Mouse (Mus musculus): Measurements from ENCODE around the gene Acss1.

The Acss1 gene

DNA sequence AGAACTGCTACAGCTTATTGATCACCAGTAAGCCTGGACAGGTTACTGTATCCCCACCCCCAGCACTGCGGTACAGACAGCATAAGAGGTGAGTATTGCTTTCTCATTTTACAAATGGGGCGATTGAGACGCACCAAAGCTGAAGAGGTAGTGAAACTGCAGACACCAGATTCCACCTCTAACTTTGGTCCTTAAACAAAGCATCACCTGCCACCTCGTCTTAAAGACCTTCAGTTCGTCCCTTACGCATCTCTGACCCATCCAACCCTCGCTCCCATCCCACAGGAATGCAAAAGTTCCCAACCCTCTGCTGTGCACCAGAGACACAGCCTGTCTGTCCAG is 1.6 kb downstream of the Acss1 start:
- no peak for DNase-seq (ENCODE audit: low read depth, low spot score)

DNA sequence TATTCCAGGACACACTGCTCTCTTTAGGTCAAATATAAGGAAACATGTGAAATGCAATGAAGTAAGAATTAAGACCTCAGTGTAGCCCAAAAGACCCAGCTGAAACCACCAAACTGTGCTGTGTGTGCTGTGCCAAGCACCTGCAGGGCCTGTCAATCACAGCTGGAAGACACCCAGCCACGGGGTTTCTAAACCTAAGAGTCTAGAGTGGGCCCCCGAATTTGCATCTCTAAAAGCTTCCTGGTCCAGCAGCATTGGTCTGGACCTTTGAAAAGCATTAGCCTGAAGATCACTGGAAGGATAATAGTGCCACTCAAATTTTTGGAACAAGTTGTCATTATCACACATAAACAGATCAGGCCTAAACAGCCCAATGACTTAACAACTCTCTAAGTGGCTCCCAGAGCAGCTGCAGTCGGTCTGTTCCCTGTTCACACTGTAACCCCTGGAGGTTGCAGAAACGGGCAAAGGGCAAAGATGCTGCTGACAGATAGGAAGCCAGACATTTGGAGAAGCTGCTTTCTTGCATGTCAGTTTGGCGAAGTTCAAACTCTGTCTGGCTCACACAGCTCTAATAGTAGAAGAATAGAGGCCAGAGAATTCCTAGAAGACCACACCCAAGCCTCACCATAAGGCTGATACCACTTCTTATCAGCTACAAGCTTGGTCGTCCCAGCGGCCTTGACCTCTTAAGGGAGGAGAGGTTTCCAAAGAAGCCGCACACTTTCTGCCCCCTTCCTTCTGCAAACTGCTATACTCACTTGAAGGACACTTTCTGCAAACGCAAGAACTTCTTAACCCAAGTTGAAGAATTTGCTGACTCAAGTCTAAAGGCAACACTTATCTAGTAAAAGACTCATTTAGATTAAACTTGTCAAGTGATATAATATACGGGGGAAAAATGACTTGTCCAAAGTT is 2.5 kb downstream of the Acss1 start:
- no peak for DNase-seq (ENCODE audit: low read depth, low spot score)

- no peak for DNase-seq (ENCODE audit: low read depth, low spot score)
These were observed 3.3 kb downstream of the Acss1 start for GRCm38 (mm10) chr2:150665006-150665405.

DNA sequence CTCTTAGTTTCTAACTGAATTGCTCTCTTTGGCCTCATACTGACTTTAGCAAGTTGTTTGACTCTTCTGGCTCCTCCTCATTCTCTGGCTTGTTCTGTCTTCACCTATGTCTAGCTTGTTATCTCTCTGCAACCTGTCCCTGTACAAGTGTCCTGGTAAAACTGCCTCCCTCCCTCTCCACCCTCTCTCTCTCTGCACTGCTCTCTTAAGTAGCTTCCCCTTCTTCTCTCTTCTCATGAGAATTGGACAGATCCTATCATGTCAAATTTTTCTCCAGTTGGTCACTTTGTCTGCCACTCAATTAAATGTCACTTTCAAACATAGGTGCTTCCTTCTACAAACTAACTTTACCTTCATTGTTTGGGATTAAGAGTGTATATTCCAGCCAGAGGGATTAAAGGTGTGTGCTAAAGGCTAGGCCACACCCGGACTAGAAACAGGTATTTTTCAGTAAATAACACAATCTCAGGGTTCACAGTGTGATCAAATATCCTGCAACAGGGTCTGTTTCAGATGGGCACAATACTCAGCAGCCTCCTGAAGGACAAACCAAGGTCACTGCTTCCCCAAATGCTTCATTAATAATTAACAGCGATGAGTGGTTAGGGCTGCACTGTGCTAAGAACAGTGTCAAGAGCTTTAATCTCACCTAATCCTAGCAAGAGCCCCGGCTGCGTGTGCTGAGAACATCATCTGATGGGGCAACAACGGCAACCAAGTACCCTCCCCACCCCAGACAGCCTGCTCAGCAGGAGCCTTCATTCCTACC is 4.0 kb downstream of the Acss1 start:
- no peak for DNase-seq (ENCODE audit: low read depth, low spot score)

GRCm38 (mm10) chr2:150663255-150663654 is 5.0 kb downstream of the Acss1 start:
- no peak for DNase-seq (ENCODE audit: low read depth, low spot score)

DNA sequence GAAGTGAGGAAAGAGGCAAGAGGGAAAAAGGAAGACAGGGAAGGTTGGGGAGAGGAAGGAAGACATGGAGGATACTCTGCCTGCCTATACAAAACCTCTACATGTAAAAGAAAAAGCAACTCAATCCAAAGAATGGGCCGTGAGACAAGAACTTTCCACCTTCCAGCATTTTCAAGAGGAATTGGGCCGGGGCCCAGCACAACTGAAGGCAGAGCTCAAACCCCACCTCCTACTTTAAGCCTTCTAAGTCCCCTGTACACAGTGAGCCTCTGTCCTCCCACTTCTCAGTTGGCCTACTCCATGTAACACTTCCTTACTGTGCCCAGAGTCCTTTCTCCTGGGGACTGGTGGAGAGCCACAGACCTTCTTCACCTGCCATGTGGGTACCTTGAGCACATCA is 6.3 kb downstream of the Acss1 start:
- no peak for DNase-seq (ENCODE audit: low read depth, low spot score)

DNA sequence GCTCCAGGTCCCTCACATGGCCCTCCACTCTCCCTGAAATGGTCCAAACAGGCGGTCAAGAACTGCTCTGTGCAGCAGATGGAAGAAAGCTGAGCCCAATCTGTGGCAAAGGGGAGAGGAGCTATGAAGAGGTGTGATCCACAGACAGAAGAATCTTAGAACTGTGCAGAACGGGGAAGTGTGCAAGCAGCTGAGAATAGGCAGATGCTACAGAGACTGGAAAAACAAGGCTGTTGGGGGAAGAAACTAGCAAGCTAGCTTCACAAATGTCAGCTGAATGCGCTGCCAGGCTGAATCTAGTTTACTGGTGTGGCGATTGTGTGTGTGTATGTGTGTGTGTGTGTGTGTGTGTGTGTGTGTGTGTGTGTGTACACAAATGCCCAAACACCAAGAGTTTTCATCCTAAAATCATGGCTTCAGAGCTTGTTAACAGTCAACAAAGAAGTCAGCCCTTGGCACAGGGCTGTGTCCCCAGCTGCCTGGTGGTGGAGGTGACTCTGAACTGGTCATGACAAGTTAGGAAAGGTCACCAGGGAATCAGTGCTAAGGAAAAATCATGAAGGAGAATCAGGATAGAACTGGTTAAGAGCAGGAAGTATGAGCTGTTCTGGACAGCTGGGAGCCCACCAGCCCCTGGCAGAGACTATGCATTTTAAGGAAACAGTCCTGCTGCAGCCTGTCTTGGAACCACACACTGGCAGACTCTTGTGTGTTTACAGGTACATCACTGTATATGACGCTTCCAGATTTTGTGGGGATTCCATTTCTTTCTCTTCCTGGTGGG is 7.4 kb downstream of the Acss1 start:
- no peak for DNase-seq (ENCODE audit: low read depth, low spot score)

DNA sequence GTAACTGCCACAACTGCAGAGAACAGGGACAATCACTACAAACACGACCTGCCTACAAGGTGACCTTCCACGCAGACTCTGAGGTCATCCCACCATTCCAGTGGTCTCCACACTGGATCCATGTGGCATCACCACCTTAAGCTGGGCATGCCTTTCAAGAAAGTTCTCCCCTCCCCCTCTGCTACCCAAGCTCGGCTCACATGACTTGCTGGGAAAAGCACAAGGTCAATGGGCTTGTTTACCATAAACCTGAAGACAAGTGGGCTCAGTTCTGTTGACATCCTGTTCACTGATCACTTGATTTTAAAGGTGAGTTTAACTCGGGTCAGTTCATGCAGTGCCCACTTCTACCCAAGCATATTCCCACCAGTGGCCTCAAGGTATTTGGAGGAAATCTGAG is 8.3 kb downstream of the Acss1 start:
- DNase-seq (ENCODE audit: low read depth, low spot score) = no peak

- DNase-seq (ENCODE audit: low read depth, low spot score) = no peak
These were observed 11.1 kb downstream of the Acss1 start for GRCm38 (mm10) chr2:150656975-150657768.

DNA sequence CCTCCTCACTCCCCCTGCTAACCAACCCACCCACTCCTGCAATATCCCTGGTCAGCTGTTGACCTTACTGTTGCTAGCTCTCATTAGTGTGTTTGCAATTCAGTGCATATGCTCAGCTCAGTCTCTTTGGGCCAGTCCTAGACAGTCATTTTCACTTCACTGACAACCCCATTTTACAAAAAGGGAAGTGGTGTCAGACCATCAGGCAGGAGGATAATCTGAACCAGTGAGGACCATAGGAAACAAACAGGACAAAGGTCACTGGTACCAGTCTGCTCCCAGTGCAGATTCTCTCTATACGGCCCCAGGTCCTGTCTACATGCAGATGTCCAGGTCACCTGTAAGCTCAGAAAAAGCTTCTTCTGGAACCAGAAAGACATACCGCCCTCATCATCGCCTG is 12.2 kb downstream of the Acss1 start:
- DNase-seq (ENCODE audit: low read depth, low spot score) = no peak

- no peak for DNase-seq (ENCODE audit: low read depth, low spot score)
These were observed 13.0 kb downstream of the Acss1 start for GRCm38 (mm10) chr2:150655290-150655689.

DNA sequence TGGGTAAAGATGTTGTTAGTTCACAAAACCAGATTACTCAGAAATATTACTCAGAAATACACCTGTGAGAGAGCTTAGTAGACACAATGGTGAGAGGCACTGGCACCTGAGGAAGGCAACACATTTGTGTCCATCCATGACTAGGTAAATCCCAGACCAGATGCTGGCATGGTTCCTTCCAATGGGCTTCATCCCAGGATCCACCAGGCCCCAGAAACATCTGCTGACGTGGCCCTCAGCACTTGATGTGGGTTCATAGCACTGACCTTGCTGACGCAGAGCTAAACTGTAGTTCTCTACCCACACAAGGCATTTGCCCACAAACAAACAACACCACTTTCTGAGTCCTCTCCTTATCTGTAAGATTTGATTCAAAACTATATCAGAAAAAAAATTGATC is 13.5 kb downstream of the Acss1 start:
- no peak for DNase-seq (ENCODE audit: low read depth, low spot score)

GRCm38 (mm10) chr2:150651366-150651765 is 16.9 kb downstream of the Acss1 start:
- DNase-seq (ENCODE audit: low read depth, low spot score) = no peak

GRCm38 (mm10) chr2:150650511-150651074 is 17.7 kb downstream of the Acss1 start:
- no peak for DNase-seq (ENCODE audit: low read depth, low spot score)

GRCm38 (mm10) chr2:150648300-150648895 is 19.9 kb downstream of the Acss1 start:
- DNase-seq (ENCODE audit: low read depth, low spot score) = no peak

GRCm38 (mm10) chr2:150647681-150648299 is 20.5 kb downstream of the Acss1 start:
- DNase-seq (ENCODE audit: low read depth, low spot score) = no peak

DNA sequence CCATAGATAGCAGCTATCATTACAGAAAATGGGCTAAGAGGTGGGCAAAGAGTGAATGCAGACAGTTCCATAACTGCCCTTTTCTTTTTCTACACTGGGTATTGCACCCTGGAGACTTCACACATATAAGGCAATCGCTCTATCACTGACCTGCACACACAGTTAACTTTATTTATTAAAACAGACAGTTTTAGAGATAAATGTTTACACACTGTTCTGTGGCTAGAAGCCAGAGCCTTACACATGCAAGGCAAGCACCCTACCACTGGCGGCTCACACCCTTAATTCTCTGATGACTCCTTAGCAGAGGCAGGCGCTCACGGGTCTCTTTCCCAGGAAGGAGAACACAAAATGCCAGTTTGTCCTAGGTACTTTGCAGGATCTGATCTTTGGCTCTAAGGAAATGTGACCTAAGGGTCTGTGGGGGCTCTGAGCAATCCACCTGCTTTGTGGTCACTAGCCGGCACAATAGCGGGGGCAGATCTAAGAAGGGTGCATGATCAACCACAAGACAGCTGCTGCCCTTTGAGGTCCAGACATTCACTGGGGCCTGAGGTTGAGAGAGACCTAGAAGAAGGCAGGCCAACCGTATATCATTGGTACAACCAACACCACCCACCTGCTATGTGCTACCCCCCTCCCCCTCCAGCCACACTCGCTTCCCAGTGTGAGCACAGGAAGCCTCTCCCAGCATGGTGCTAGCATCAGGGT is 21.7 kb downstream of the Acss1 start:
- DNase-seq (ENCODE audit: low read depth, low spot score) = no peak

GRCm38 (mm10) chr2:150645225-150645624 is 23.1 kb downstream of the Acss1 start:
- no peak for DNase-seq (ENCODE audit: low read depth, low spot score)

GRCm38 (mm10) chr2:150643726-150644415 is 24.4 kb downstream of the Acss1 start:
- no peak for DNase-seq (ENCODE audit: low read depth, low spot score)

All from CD4-positive helper T cell, adult 2 months (primary cell).